Mouse (Mus musculus): ENCODE results near the gene L3mbtl2. TPM values are rescaled to one million over a fixed set of nuclear protein-coding genes. Genes with fewer than 3 reads are reported as not detected.

The L3mbtl2 gene
- polyA plus RNA-seq (2017; shearing (Covaris generic)): 42.5 TPM

GRCm38 (mm10) chr15:81663697-81664561 is at the start of gene L3mbtl2:
L3mbtl2 (plus strand) TSS chr15:81663889.

DNA sequence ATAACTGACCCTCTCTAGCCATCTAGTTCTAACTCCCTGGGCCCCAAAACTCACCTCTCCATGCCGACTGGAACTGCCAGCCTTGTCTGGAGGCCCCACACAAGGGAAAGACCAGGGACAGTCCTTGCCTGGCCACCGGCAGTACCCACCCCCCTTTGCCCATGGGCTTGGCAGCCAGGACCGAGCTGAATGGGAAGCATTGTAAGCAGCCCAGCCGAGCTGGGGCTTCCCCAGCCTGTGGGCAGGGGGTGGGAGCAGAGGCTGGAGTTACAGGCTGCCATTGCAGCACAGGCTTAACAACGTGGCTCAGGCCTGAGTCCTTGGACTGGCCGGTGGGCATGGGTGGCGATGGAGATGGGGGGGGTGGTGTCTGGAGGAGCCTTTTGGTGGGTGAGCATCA is 33.5 kb downstream of the L3mbtl2 start, which contains the start of gene Chadl:
TSS of gene Chadl (minus strand) at position 113 of the 400 bp plus-strand sequence.

Other genes with a start within 250 kb of the L3mbtl2 start
- 351 TPM for gene Rbx1, start 197.6 kb upstream of the L3mbtl2 start, polyA plus RNA-seq (2017; shearing (Covaris generic))
- 33.3 TPM for gene Ep300, start 78.5 kb upstream of the L3mbtl2 start, polyA plus RNA-seq (2017; shearing (Covaris generic))
- 3.9 TPM for gene Chadl, start 33.4 kb downstream of the L3mbtl2 start, polyA plus RNA-seq (2017; shearing (Covaris generic))
- gene Zc3h7b, start 81.2 kb downstream of the L3mbtl2 start, polyA plus RNA-seq (2017; shearing (Covaris generic)): 5.7 TPM
- gene Rangap1, start 81.6 kb downstream of the L3mbtl2 start, polyA plus RNA-seq (2017; shearing (Covaris generic)): 88.9 TPM
- 22.9 TPM for gene Tef, start 138.5 kb downstream of the L3mbtl2 start, polyA plus RNA-seq (2017; shearing (Covaris generic))
- 86.1 TPM for gene Tob2, start 194.9 kb downstream of the L3mbtl2 start, polyA plus RNA-seq (2017; shearing (Covaris generic))
- gene Phf5a, start 208.0 kb downstream of the L3mbtl2 start, polyA plus RNA-seq (2017; shearing (Covaris generic)): 86.7 TPM
- gene Aco2, start 208.4 kb downstream of the L3mbtl2 start, polyA plus RNA-seq (2017; shearing (Covaris generic)): 149 TPM

Measured in inflammation-experienced regulatory T-cells, adult 16 weeks (primary cell).